Mouse (Mus musculus) left cerebral cortex, postnatal 14 days (tissue): Measurements from ENCODE around the gene Epb41l4b. TPM values are rescaled to one million over a fixed set of nuclear protein-coding genes. Genes with fewer than 3 reads are reported as not detected.
A peak's percentile ranks its signal among the peaks of the same experiment; 100 is the strongest.

ENCODE experiments used
- DNase-seq, 2 experiments: peaks; one replicate each; pipeline ENCODE4 v3.0.0; 2021 to 2022; ENCODE audit warnings: low spot score in 2 of 2, mixed read lengths in 1 of 2
- intact Hi-C: fragments of 180-260 bp; cut with DNase I; formaldehyde crosslinking; loops from one replicate; pipeline ENCODE4 v1.15.1; 2025
- total RNA-seq, 2 experiments: library from RNA; stranded (reverse); gene quantifications; 2 replicates each; pipeline ENCODE4 v1.2.3; 2021

Epb41l4b gene
- total RNA-seq, 2 experiments from 2014 or later = 17.9 to 21.3 TPM

- intact Hi-C loops = no loop called here
- peak; percentile 47 to 55 for DNase-seq
These were observed 153.6 kb downstream of the Epb41l4b start for GRCm38 (mm10) chr4:56989431-56990214.

GRCm38 (mm10) chr4:56965586-56966179, 177.6 kb downstream of the Epb41l4b start:
- intact Hi-C loops = no loop called here
- DNase-seq = peak; percentile 46 to 60

- intact Hi-C loops = loop anchor here (5.0 kb wide), 1 partner anchor 96 kb away; the partner anchor contains the start of gene Ctnnal1
- peak in 1 of 2 experiments; percentile 33 for DNase-seq
These were observed 179.6 kb downstream of the Epb41l4b start for GRCm38 (mm10) chr4:56963687-56964086.

GRCm38 (mm10) chr4:56961320-56961925, 181.8 kb downstream of the Epb41l4b start:
- intact Hi-C loops = loop anchor here (5.0 kb wide), 1 partner anchor 94 kb away; the partner anchor contains the start of gene Ctnnal1
- no peak for DNase-seq

- intact Hi-C loops = no loop called here
- DNase-seq = no peak
These were observed 185.7 kb downstream of the Epb41l4b start for GRCm38 (mm10) chr4:56957518-56957917.

- no peak for DNase-seq
- intact Hi-C loops = no loop called here
These were observed 190.0 kb downstream of the Epb41l4b start for GRCm38 (mm10) chr4:56953235-56953634.

- no peak for DNase-seq
- intact Hi-C loops = no loop called here
These were observed 191.5 kb downstream of the Epb41l4b start for GRCm38 (mm10) chr4:56951701-56952100.

GRCm38 (mm10) chr4:56949494-56949893, 193.7 kb downstream of the Epb41l4b start:
- DNase-seq = no peak
- intact Hi-C loops = loop anchor here (10.0 kb wide), 1 partner anchor 195 kb away; the partner anchor contains the start of gene Epb41l4b

GRCm38 (mm10) chr4:56946641-56947640, 196.3 kb downstream of the Epb41l4b start, which contains the start of gene Tmem245:
Gene Tmem245 (minus strand): TSS chr4:56947437.
- intact Hi-C loops = loop anchor here (10.0 kb wide), 1 partner anchor 198 kb away; the partner anchor contains the start of gene Epb41l4b
- peak; percentile 93 to 94 for DNase-seq

GRCm38 (mm10) chr4:56946180-56946579, 197.1 kb downstream of the Epb41l4b start:
- intact Hi-C loops = loop anchor here (10.0 kb wide), 1 partner anchor 199 kb away; the partner anchor contains the start of gene Epb41l4b
- no peak for DNase-seq

- DNase-seq = no peak
- intact Hi-C loops = loop anchor here (10.0 kb wide), 1 partner anchor 201 kb away; the partner anchor contains the start of gene Epb41l4b
These were observed 199.0 kb downstream of the Epb41l4b start for GRCm38 (mm10) chr4:56944286-56944685.

- no peak for DNase-seq
- intact Hi-C loops = loop anchor here (10.0 kb wide), 1 partner anchor 202 kb away; the partner anchor contains the start of gene Epb41l4b
These were observed 200.0 kb downstream of the Epb41l4b start for GRCm38 (mm10) chr4:56943258-56943657.

- peak in 1 of 2 experiments; percentile 53 for DNase-seq
- intact Hi-C loops = loop anchor here (10.0 kb wide), 1 partner anchor 202 kb away; the partner anchor contains the start of gene Epb41l4b
These were observed 200.7 kb downstream of the Epb41l4b start for GRCm38 (mm10) chr4:56942567-56942966.

Other genes with a start within 250 kb of the Epb41l4b start
- 10 to 100 TPM; 35.3 to 39.3 TPM for gene Tmem245, start 196.0 kb downstream of the Epb41l4b start, total RNA-seq
- gene Frrs1l, start 153.0 kb downstream of the Epb41l4b start, total RNA-seq = 100 to 1,000 TPM; 153 to 170 TPM
- gene Ptpn3, start 158.4 kb upstream of the Epb41l4b start, total RNA-seq = 10 to 100 TPM; 37.9 to 51.9 TPM